Mouse (Mus musculus): Measurements from ENCODE around the gene Uhmk1. TPM values are rescaled to one million over a fixed set of nuclear protein-coding genes. Genes with fewer than 3 reads are reported as not detected.

Gene Uhmk1
- total and polyA plus RNA-seq, 3 experiments: 22.7 to 32.5 (median 25.0) TPM

DNA sequence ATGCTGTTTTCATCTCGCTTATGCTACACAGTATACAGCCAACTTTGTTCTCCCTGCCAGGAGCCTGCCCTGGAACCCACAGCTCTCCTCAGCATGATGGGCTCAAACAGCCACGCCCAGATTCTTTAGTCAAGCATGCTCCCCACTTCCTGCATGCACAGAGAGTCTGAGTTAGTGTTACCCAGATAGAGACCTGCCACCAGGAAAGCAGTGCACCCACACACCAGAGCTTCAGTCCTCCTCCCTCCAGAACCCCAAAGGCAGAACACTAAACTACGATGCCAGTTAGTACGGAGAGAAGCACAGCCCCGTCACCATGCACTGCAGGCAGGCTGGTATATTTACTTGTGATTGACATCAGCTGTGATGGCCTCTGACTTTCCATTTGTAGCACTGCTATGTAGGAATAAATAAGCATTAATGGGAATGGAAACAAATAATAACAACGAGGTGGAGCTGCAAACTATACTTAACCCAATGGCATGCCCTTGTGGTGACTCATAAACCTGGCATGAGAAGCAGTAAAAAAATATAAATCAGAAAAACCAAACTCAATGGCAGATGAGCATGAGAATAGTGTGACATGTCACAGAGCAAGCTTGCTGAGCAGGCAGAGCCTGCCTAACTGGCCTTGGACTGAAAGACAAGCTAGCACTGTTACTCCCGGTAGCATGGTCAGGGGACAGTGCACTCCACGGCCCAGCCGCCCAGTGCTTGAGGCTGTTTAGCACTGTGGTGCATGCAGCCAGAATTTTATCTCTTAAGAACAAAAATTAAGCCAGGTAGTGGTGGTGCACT lies 67.3 kb downstream of the Uhmk1 start:
- H3K79me2 ChIP-seq (replicated peaks; ENCODE audit: control insufficient read depth, extremely low read depth, insufficient read depth, poor library complexity, severe bottlenecking): no peaks in the 10 kb centered on the region; the same call in 1 of the 2 replicates
- H3K4me3 ChIP-seq (replicated peaks in 1 of 3; ENCODE audit: low read depth in 2 of 3, low read length in 2 of 3, poor library complexity in 1 of 3): no peak overlapping the region
- dilution Hi-C loops (cut with MboI; ENCODE audit: extremely low pct_ligation_motif_present, extremely low pct_unique_long_range_greater_than_20kb, low sequenced_read_pairs): no loop called here
- H3K4me2 ChIP-seq (ENCODE audit: insufficient read depth, low read depth, poor library complexity, severe bottlenecking): no peak overlapping the region
- H3K36me3 ChIP-seq (replicated peaks in 1 of 2; ENCODE audit: control insufficient read depth in 1 of 2, insufficient read depth in 1 of 2, low read length in 1 of 2): peaks cover 37 to 76% of the 10 kb centered on the region in 2 experiments
- no peaks in the 10 kb centered on the region for H3K9me3 ChIP-seq (replicated peaks; ENCODE audit: low read length)
- H3K9ac ChIP-seq (ENCODE audit: insufficient read depth, low read depth): no peak overlapping the region
- TF ChIP-seq JUN (IDR thresholded peaks at IDR 0.05; ENCODE audit: insufficient read depth, low read depth, low read length) (no peak), ZC3H11A (IDR thresholded peaks at IDR 0.05; ENCODE audit: low read depth, low read length) (no peak), BHLHE40 (IDR thresholded peaks at IDR 0.05; ENCODE audit: low read depth, low read length) (no peak), TCF12 (IDR thresholded peaks at IDR 0.05; ENCODE audit: low read depth, low read length) (no peak), E2F4 (IDR thresholded peaks at IDR 0.05; ENCODE audit: insufficient replicate concordance, low read depth, low read length) (no peak), CHD1 (IDR thresholded peaks at IDR 0.05; ENCODE audit: low read depth, low read length) (no peak), PAX5 (IDR thresholded peaks at IDR 0.05; ENCODE audit: low read length) (no peak), JUND (conservative IDR thresholded peaks at IDR 0.05; ENCODE audit: low read depth, low read length) (no peak), KAT2A (IDR thresholded peaks at IDR 0.05; ENCODE audit: insufficient replicate concordance, low read length) (no peak), ETS1 (conservative IDR thresholded peaks at IDR 0.05; ENCODE audit: low read depth, low read length) (no peak), MAX (IDR thresholded peaks at IDR 0.05; ENCODE audit: low read length) (no peak), SIN3A (IDR thresholded peaks at IDR 0.05; ENCODE audit: low read length) (no peak), ZKSCAN1 (IDR thresholded peaks at IDR 0.05; ENCODE audit: borderline replicate concordance, low read depth, low read length) (no peak), MYC (IDR thresholded peaks at IDR 0.05; ENCODE audit: low read depth, low read length) (no peak), GABPA (IDR thresholded peaks at IDR 0.05; ENCODE audit: insufficient replicate concordance, low read depth, low read length) (no peak), MAZ (IDR thresholded peaks at IDR 0.05; ENCODE audit: low read depth, low read length) (no peak), RAD21 (IDR thresholded peaks at IDR 0.05; ENCODE audit: low read depth, low read length) (no peak), MEF2A (IDR thresholded peaks at IDR 0.05; ENCODE audit: borderline replicate concordance, low read depth, low read length) (no peak)
- H3K27me3 ChIP-seq (replicated peaks): no peaks in the 10 kb centered on the region
- peaks cover 2 to 36% of the 10 kb centered on the region in 2 experiments; a peak in 2 of 4 replicates for H3K4me1 ChIP-seq (ENCODE audit: control insufficient read depth in 1 of 2, insufficient read depth in 2 of 2)
- no peak overlapping the region for H3K27ac ChIP-seq (ENCODE audit: insufficient read depth, low read depth)
- in situ Hi-C loops (cut with MboI; ENCODE audit: low pct_ligation_motif_present, low pct_unique_long_range_greater_than_20kb, low sequenced_read_pairs): loop anchor here (25.0 kb wide), 1 partner anchor 486 kb away; the partner anchor contains the start of gene Rgs5
- no peak for DNase-seq (ENCODE audit: extremely low read depth)

DNA sequence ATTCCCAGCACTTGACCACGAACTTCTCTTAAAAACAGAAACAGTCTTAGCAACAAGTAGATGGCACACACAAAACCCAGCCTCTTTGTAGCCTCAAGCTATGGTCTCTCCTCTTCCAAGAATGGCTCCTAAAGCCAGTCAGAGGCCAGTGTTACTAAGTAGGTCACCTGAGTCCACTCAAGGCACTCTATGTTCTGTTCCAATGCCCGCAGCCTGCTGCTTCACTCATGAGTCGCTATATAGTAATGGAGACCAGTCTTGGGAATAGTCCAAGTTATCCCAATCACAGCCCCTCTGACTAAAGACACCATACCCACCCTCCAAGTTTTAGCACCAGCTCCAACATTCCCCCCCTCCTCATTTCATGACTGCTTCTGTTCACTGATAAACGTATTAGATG lies 69.6 kb downstream of the Uhmk1 start:
- TF ChIP-seq KAT2A (IDR thresholded peaks at IDR 0.05; ENCODE audit: insufficient replicate concordance, low read length) (no peak), NRF1 (IDR thresholded peaks at IDR 0.05; ENCODE audit: low read depth, low read length) (no peak), EP300 (IDR thresholded peaks at IDR 0.05; ENCODE audit: low read length) (no peak), USF2 (conservative IDR thresholded peaks at IDR 0.05; ENCODE audit: low read depth, low read length) (no peak)
- H3K4me2 ChIP-seq (ENCODE audit: insufficient read depth, low read depth, poor library complexity, severe bottlenecking): no peak overlapping the region
- in situ Hi-C loops (cut with MboI; ENCODE audit: low pct_ligation_motif_present, low pct_unique_long_range_greater_than_20kb, low sequenced_read_pairs): loop anchor here (25.0 kb wide), 1 partner anchor 483 kb away; the partner anchor contains the start of gene Rgs5
- no peak for DNase-seq (ENCODE audit: extremely low read depth)
- H3K9me3 ChIP-seq (replicated peaks; ENCODE audit: low read length): no peaks in the 10 kb centered on the region
- dilution Hi-C loops (cut with MboI; ENCODE audit: extremely low pct_ligation_motif_present, extremely low pct_unique_long_range_greater_than_20kb, low sequenced_read_pairs): no loop called here
- H3K9ac ChIP-seq (ENCODE audit: insufficient read depth, low read depth): no peak overlapping the region
- no peaks in the 10 kb centered on the region for H3K79me2 ChIP-seq (replicated peaks; ENCODE audit: control insufficient read depth, extremely low read depth, insufficient read depth, poor library complexity, severe bottlenecking)
- H3K4me3 ChIP-seq (replicated peaks in 1 of 3; ENCODE audit: low read depth in 2 of 3, low read length in 2 of 3, poor library complexity in 1 of 3): no peak overlapping the region
- H3K36me3 ChIP-seq (replicated peaks in 1 of 2; ENCODE audit: control insufficient read depth in 1 of 2, insufficient read depth in 1 of 2, low read length in 1 of 2): peaks cover 43 to 84% of the 10 kb centered on the region in 2 experiments
- no peaks in the 10 kb centered on the region for H3K27me3 ChIP-seq (replicated peaks)
- peaks cover 0 to 22% of the 10 kb centered on the region in 2 experiments; a peak in 2 of 4 replicates for H3K4me1 ChIP-seq (ENCODE audit: control insufficient read depth in 1 of 2, insufficient read depth in 2 of 2)
- no peak overlapping the region for H3K27ac ChIP-seq (ENCODE audit: insufficient read depth, low read depth)

Measured in CH12.LX (cell line).